Mouse (Mus musculus) liver, embryonic 11.5 days (tissue): Measurements from ENCODE around the gene Klra8. TPM values are rescaled to one million over a fixed set of nuclear protein-coding genes. Genes with fewer than 3 reads are reported as not detected.
"Not testable (repeated sequence)": the region's sequence is repeated elsewhere in the genome, so short reads cannot be mapped to it uniquely, and the experiment has no call there.

Source experiments
- ATAC-seq: fragments of 200-750 bp; cut with Nextera tagmentation; replicated peaks from 2 replicates; pipeline ENCODE4 v1.8.0; 2017; ENCODE audit warnings: moderate number of reproducible peaks, mild to moderate bottlenecking, moderate TSS enrichment, moderate library complexity; ENCODE audit not compliant: low FRiP score
- DNase-seq: peaks from one replicate; pipeline ENCODE4 v3.0.0-alpha.2; 2017; ENCODE audit warnings: low spot score
- H3K27ac ChIP-seq: fragments of 300-500 bp; sonication (generic); 2 replicates; pipeline ENCODE4 v1.5.1; 2014; ENCODE audit warnings: mild to moderate bottlenecking, low read depth, low read length, control low read depth
- H3K27me3 ChIP-seq: fragments of 300-500 bp; sonication (generic); replicated peaks from 2 replicates; pipeline ENCODE4 v1.6.1; 2014; ENCODE audit warnings: low read length, mixed read lengths; ENCODE audit not compliant: control insufficient read depth, insufficient read depth
- H3K36me3 ChIP-seq: fragments of 300-500 bp; sonication (generic); 2 replicates; pipeline ENCODE4 v1.6.1; 2014; ENCODE audit warnings: mild to moderate bottlenecking, low read length, moderate library complexity, mixed read lengths; ENCODE audit not compliant: control insufficient read depth, insufficient read depth
- H3K4me1 ChIP-seq: fragments of 300-500 bp; sonication (generic); replicated peaks from 2 replicates; pipeline ENCODE4 v1.6.1; 2014; ENCODE audit warnings: low read length, mixed read lengths; ENCODE audit not compliant: control insufficient read depth, insufficient read depth
- H3K4me2 ChIP-seq: fragments of 300-500 bp; sonication (generic); 2 replicates; pipeline ENCODE4 v1.6.1; 2014; ENCODE audit warnings: mild to moderate bottlenecking, control low read depth, moderate library complexity
- H3K4me3 ChIP-seq: fragments of 300-500 bp; sonication (generic); 2 replicates; pipeline ENCODE4 v1.5.1; 2014; ENCODE audit warnings: low read depth, low read length, control low read depth
- H3K9ac ChIP-seq: fragments of 300-500 bp; sonication (generic); 2 replicates; pipeline ENCODE4 v1.6.1; 2014; ENCODE audit warnings: low read depth, low read length, control low read depth
- H3K9me3 ChIP-seq: fragments of 300-500 bp; sonication (generic); 2 replicates; pipeline ENCODE4 v1.6.1; 2016; ENCODE audit warnings: low read length, inconsistent platforms, mixed read lengths; ENCODE audit not compliant: control insufficient read depth
- WGBS: fragments of 180-500 bp; shearing (Covaris S2); extraction: QIAGEN DNeasy Blood & Tissue Kit; methylation state at CpG from one replicate; pipeline ENCODE4 v1.1.7; 2014; 5-methylcytosine and 5-hydroxymethylcytosine counted together
- polyA plus RNA-seq: library from polyadenylated mRNA; unstranded; fragments of >200 nt; fragmentation: Nextera tagmentation; extraction: Ambion mirVana; gene quantifications from 2 replicates; pipeline ENCODE4 v1.2.1, GENCODE M21; 2014

Klra8 gene
- polyA plus RNA-seq, result not detected in 2 replicates

GRCm38 (mm10) chr6:130129798-130130197 lies at the start of gene Klra8:
TSS of gene Klra8 (minus strand) at chr6:130129898.
- H3K4me3 ChIP-seq, H3K9me3 ChIP-seq, DNase-seq, H3K4me2 ChIP-seq, ATAC-seq, H3K9ac ChIP-seq, H3K4me1 ChIP-seq, H3K27ac ChIP-seq, H3K36me3 ChIP-seq, H3K27me3 ChIP-seq: not testable (repeated sequence)
- WGBS, result 60% methylated on average over 4 of the region's 4 CpGs

GRCm38 (mm10) chr6:130110485-130110884 lies 19.2 kb downstream of the Klra8 start:
- no peaks in the 10 kb centered on the region for H3K27me3 ChIP-seq
- H3K9ac ChIP-seq, result no peak overlapping the region
- WGBS, result 94% methylated on average over 1 of the region's 1 CpGs
- H3K4me1 ChIP-seq, result no peaks in the 10 kb centered on the region
- DNase-seq (no peak), ATAC-seq (no peak)
- H3K9me3 ChIP-seq, result no peaks in the 10 kb centered on the region
- H3K4me2 ChIP-seq, result no peak overlapping the region
- H3K27ac ChIP-seq, result no peak overlapping the region
- no peaks in the 10 kb centered on the region for H3K36me3 ChIP-seq
- no peak overlapping the region for H3K4me3 ChIP-seq

- ATAC-seq, DNase-seq, H3K27me3 ChIP-seq, H3K9ac ChIP-seq, H3K4me3 ChIP-seq, H3K36me3 ChIP-seq, H3K4me2 ChIP-seq, H3K4me1 ChIP-seq, H3K27ac ChIP-seq, H3K9me3 ChIP-seq: not testable (repeated sequence)
- WGBS, result 83% methylated on average over 3 of the region's 3 CpGs
Measured at GRCm38 (mm10) chr6:130102743-130103142, 27.0 kb downstream of the Klra8 start.

GRCm38 (mm10) chr6:130092336-130092948 lies 37.3 kb downstream of the Klra8 start:
- no peak overlapping the region for H3K4me2 ChIP-seq
- H3K9ac ChIP-seq, result no peak overlapping the region
- no peaks in the 10 kb centered on the region for H3K9me3 ChIP-seq
- 74% methylated on average over 5 of the region's 5 CpGs for WGBS
- H3K36me3 ChIP-seq, result no peaks in the 10 kb centered on the region
- no peak for DNase-seq
- no peak for ATAC-seq
- H3K4me1 ChIP-seq, result no peaks in the 10 kb centered on the region
- no peak overlapping the region for H3K4me3 ChIP-seq
- no peaks in the 10 kb centered on the region for H3K27me3 ChIP-seq
- H3K27ac ChIP-seq, result no peak overlapping the region

GRCm38 (mm10) chr6:130067171-130067570 lies 62.5 kb downstream of the Klra8 start, which contains the start of gene Klra4:
TSS of gene Klra4 (minus strand) at chr6:130067271.
- not testable (repeated sequence) for H3K4me1 ChIP-seq, H3K36me3 ChIP-seq, H3K9ac ChIP-seq, H3K4me2 ChIP-seq, H3K27ac ChIP-seq, ATAC-seq, DNase-seq, H3K27me3 ChIP-seq, H3K4me3 ChIP-seq, H3K9me3 ChIP-seq
- WGBS, result 55% methylated on average over 1 of the region's 1 CpGs

Other genes starting within 250 kb of the Klra8 start
- not detected in 2 replicates for gene Klra5, start 212.2 kb downstream of the Klra8 start, polyA plus RNA-seq
- not detected in 2 replicates for gene Klra6, start 102.9 kb downstream of the Klra8 start, polyA plus RNA-seq
- not detected in 2 replicates for gene Klra4, start 62.6 kb downstream of the Klra8 start, polyA plus RNA-seq
- not detected in 2 replicates for gene Klra9, start 63.2 kb upstream of the Klra8 start, polyA plus RNA-seq
- not detected in 2 replicates for gene Klra7, start 103.4 kb upstream of the Klra8 start, polyA plus RNA-seq
- gene Klra10, start 152.0 kb upstream of the Klra8 start, polyA plus RNA-seq, result not detected in 2 replicates
- not detected in 2 replicates for gene Klra3, start 207.7 kb upstream of the Klra8 start, polyA plus RNA-seq